Mouse (Mus musculus) spleen, postnatal 0 days (tissue): ENCODE results near the gene 4933428M09Rik. TPM values are rescaled to one million over a fixed set of nuclear protein-coding genes. Genes with fewer than 3 reads are reported as not detected.

Experiments used
- polyA plus RNA-seq: library from polyadenylated mRNA; unstranded; fragments of >200 nt; fragmentation: Nextera tagmentation; extraction: Ambion mirVana; gene quantifications from 2 replicates; pipeline ENCODE4 v1.2.1, GENCODE M21; 2015

Gene 4933428M09Rik
- polyA plus RNA-seq = not detected in 2 replicates

DNA sequence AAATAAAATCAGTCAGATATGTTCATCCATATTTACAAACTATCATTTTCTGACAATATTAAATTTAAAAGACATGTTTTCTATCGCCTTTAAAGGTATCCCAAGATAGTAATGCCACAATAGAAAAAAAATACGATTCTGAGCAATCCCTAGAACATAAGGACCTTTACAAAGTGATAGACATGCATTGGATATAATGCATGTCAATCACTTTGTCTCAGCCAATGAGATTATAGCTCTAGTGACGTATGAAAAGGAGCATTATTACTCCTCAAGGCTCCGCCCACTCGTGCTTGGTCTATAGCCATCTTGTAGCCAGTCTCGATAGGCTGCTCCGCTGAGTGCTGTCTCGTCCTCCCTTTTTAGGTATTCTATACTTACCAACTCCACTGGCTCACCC is at the start of gene 4933428M09Rik:
TSS of gene 4933428M09Rik (plus strand) at position 301 of the 400 bp plus-strand sequence.

DNA sequence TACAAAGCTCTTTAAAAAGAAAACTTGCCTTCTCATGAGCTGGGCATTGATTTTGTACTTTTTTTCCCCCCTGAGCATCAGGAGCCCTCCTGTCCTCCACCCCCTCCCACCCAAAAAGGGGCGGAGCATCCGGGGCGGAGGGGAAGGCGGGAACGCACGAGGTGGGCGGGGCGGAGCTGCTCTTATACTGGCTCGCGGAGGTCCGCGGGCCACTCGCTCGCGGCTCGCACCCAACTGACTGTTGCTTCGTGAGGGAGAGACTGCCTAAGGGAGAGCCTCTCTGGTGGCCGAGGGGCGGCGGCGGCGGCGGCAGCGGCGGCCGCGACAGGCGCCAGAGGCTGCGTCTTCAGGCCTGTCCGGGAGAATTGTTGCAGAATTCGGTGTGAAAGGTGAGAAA is 30.8 kb downstream of the 4933428M09Rik start, which contains the start of gene Mum1l1:
TSS of gene Mum1l1 (plus strand) at position 214 of the 397 bp plus-strand sequence.

Other genes starting within 250 kb of the 4933428M09Rik start
- 0.06 TPM in 1 of 2 replicates, not detected in the other for gene Serpina7, start 94.0 kb upstream of the 4933428M09Rik start, polyA plus RNA-seq
- gene 4930513O06Rik, start 93.0 kb upstream of the 4933428M09Rik start, polyA plus RNA-seq = not detected in 2 replicates
- gene Mum1l1, start 30.8 kb downstream of the 4933428M09Rik start, polyA plus RNA-seq = 3.1 and 4.7 TPM in 2 replicates
- 0.11 TPM in 1 of 2 replicates, not detected in the other for gene Trap1a, start 154.5 kb downstream of the 4933428M09Rik start, polyA plus RNA-seq